ENCODE assay signal across 8 mouse cellular contexts in the genomic region with DNA sequence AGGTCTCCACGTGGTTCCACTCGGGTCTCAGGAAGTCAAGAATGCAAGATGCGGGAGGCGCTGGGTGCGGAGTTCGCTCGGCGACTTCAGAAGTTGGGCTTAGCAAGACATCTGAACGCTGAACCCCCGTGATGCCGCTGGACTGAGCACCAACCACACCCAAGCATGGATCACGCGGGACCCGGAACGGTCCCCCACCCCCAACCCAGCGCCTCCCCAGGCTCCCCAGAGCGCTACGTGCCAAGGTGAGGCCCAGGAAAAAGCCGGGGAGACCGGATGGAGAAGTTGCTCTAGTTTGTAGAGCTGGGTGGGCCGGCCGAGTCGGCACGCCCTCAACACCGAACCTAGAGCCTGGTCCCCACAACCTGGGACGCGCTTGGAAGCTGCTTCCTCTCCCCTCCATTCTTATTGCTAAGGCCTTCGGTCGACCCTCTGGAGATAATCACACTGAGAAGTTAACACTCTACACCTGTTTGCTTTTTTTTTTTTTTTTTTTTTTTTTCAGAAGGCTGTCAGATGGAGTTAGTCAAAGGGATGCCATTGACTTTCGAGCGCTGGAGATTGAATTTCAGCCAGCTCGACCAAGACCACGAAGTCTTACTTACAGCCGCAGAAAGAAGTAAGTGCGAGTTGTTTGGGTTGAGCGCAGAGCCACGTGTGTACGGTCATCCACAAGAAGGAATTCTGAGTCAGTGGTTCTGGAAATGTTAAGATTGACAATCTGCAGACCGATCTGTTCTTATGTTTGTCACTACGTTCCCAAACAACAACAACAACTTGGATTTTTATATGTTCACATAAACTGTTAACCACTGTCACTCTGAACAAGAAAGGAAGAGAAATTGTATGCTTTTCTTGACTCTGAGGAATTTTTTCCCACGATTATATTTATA. TPM values are rescaled to one million over a fixed set of nuclear protein-coding genes. Genes with fewer than 3 reads are reported as not detected.
DNase-seq lines count a peak whose midpoint lies in the region; ATAC-seq and TF ChIP-seq lines count a peak whose summit lies in the region.

A gene (minus strand): TSS at position 627 of the 893 bp plus-strand sequence.

- peak within 1 kb of the TSS; percentile 87 for H3K9ac ChIP-seq in intestine, embryonic 16.5 days (ENCODE audit: low read depth, low read length)

- no peaks in the 10 kb centered on the region for H3K9me3 ChIP-seq in intestine, embryonic 16.5 days (ENCODE audit: control insufficient read depth, low read length)

- TF ChIP-seq POLR2A in bone marrow macrophage, adult 2 months (IDR thresholded peaks at IDR 0.05; ENCODE audit: borderline replicate concordance, low read depth, low read length), result no peak

- peak within 1 kb of the TSS; percentile 93 for H3K4me3 ChIP-seq in left cerebral cortex, adult 2 months
- H3K4me3 ChIP-seq in bone marrow macrophage, adult 2 months (ENCODE audit: insufficient read depth, low read length), result peak within 1 kb of the TSS; percentile 76
- H3K4me3 ChIP-seq in intestine, embryonic 16.5 days (ENCODE audit: low read length), result peak within 1 kb of the TSS; percentile 82

- ATAC-seq in granulocyte monocyte progenitor cell, adult 5-6 weeks (replicated peaks; ENCODE audit: poor library complexity, severe bottlenecking), result peak; percentile 14
- peak; percentile 64 for ATAC-seq in intestine, embryonic 16.5 days
- ATAC-seq in neutrophil, adult 5-6 weeks (ENCODE audit: extremely low read depth, insufficient number of reproducible peaks, low FRiP score, poor library complexity, severe bottlenecking), result peak; percentile 8; the same call in 1 of the 2 replicates

- no peaks in the 10 kb centered on the region for H3K27me3 ChIP-seq in intestine, embryonic 16.5 days (replicated peaks; ENCODE audit: control insufficient read depth, insufficient read depth, low read length)

- no peaks in the 10 kb centered on the region for H3K36me3 ChIP-seq in intestine, embryonic 16.5 days (ENCODE audit: control insufficient read depth, insufficient read depth, low read length)

- intact Hi-C loops in left cerebral cortex, adult 2 months (cut with DNase I), result no loop called here
- intact Hi-C loops in left cerebral cortex, postnatal 4 days (cut with DNase I), result loop anchor here (10.0 kb wide), 1 partner anchor 94 kb away; no protein-coding TSS in a partner anchor

- no peak for DNase-seq in left cerebral cortex, adult 2 months (ENCODE audit: extremely low spot score in 1 of 2, low spot score in 2 of 2)
- no peak for DNase-seq in left cerebral cortex, postnatal 4 days
- DNase-seq in lung, adult 18-20 months, result peak; percentile 72 to 81
- DNase-seq in cerebellum, adult 9-10 months, result no peak

- H3K4me2 ChIP-seq in intestine, embryonic 16.5 days (ENCODE audit: low read depth, low read length), result peak within 1 kb of the TSS; percentile 74

- H3K27ac ChIP-seq in left cerebral cortex, adult 2 months, result peak within 1 kb of the TSS; percentile 91
- H3K27ac ChIP-seq in bone marrow macrophage, adult 2 months (ENCODE audit: insufficient read depth, low read depth, low read length), result peak within 1 kb of the TSS; percentile 83
- peak within 1 kb of the TSS; percentile 88 for H3K27ac ChIP-seq in intestine, embryonic 16.5 days (ENCODE audit: low read length)

- no peak for TF ChIP-seq CTCF in left cerebral cortex, adult 2 months (IDR thresholded peaks at IDR 0.05)
- no peak for TF ChIP-seq CTCF in bone marrow macrophage, adult 2 months (IDR thresholded peaks at IDR 0.05; ENCODE audit: low read depth, low read length)

- H3K4me1 ChIP-seq in bone marrow macrophage, adult 2 months (ENCODE audit: control insufficient read depth, insufficient read depth, low read length), result peaks cover 18% of the 10 kb centered on the region
- H3K4me1 ChIP-seq in intestine, embryonic 16.5 days (ENCODE audit: control insufficient read depth, insufficient read depth, low read length), result no peaks in the 10 kb centered on the region; the same call in 1 of the 2 replicates

- WGBS in intestine, embryonic 16.5 days, result 7% methylated on average over 41 of the region's 41 CpGs

RNA-seq across cellular contexts. Expression of the gene that starts here (rescaled TPM):
- total RNA-seq in left cerebral cortex, adult 2 months (2021), result 10 to 100 TPM; 13.8 to 16.0 TPM
- total RNA-seq in left cerebral cortex, postnatal 4 days (2021), result 1 to 10 TPM; 4.1 to 4.3 TPM
- polyA plus RNA-seq in bone marrow macrophage, adult 2 months (2012; ENCODE audit: insufficient read depth, insufficient read length, missing spikeins), result 19.7 and 20.5 TPM in 2 replicates
- 8.6 and 12.3 TPM in 2 replicates for total RNA-seq in granulocyte monocyte progenitor cell, adult 5-6 weeks (2014; fragmentation: Nextera tagmentation)
- 10.6 and 41.3 TPM in 2 replicates for total RNA-seq in granulocyte monocyte progenitor cell, adult 5-6 weeks (2017)
- 11.8 and 11.9 TPM in 2 replicates for polyA plus RNA-seq in intestine, embryonic 16.5 days (2015; fragmentation: Nextera tagmentation; extraction: Ambion mirVana)
- 38.9 and 46.2 TPM in 2 replicates for total RNA-seq in neutrophil, adult 5-6 weeks (2017)

Comparison
In these comparisons a context has a peak if more than half of its experiments do, and no peak if none do; other contexts are left out.
1. DNase-seq: peak in lung, adult 18-20 months (2 of 2); none in left cerebral cortex, adult 2 months (0 of 2), left cerebral cortex, postnatal 4 days (single experiment) and cerebellum, adult 9-10 months (single experiment).
2. ATAC-seq: peak in every context shown above with its lines; median percentile 64 in intestine, embryonic 16.5 days; 14 in granulocyte monocyte progenitor cell, adult 5-6 weeks; 8 in neutrophil, adult 5-6 weeks.
3. Peak in every context shown above with its lines, with median percentiles within 50 percentile points of each other: H3K27ac ChIP-seq and H3K4me3 ChIP-seq.